Mouse (Mus musculus) hindbrain, embryonic 15.5 days (tissue): ENCODE measurements around the gene Nr6a1. TPM values are rescaled to one million over a fixed set of nuclear protein-coding genes. Genes with fewer than 3 reads are reported as not detected.

Source experiments
- ATAC-seq: fragments of 200-750 bp; cut with Nextera tagmentation; 2 replicates; pipeline ENCODE4 v1.8.0; 2017; ENCODE audit warnings: low read depth, moderate number of reproducible peaks, moderate TSS enrichment; ENCODE audit not compliant: low FRiP score
- H3K27ac ChIP-seq: fragments of 300-500 bp; sonication (generic); replicated peaks from 2 replicates; pipeline ENCODE4 v1.5.1; 2015; ENCODE audit warnings: mild to moderate bottlenecking, inconsistent platforms
- H3K27me3 ChIP-seq: fragments of 300-500 bp; sonication (generic); 2 replicates; pipeline ENCODE4 v1.6.1; 2015; ENCODE audit warnings: control low read depth, inconsistent platforms
- H3K36me3 ChIP-seq: fragments of 300-500 bp; sonication (generic); 2 replicates; pipeline ENCODE4 v1.6.1; 2015; ENCODE audit warnings: control low read depth, inconsistent platforms
- H3K4me1 ChIP-seq: fragments of 300-500 bp; sonication (generic); replicated peaks from 2 replicates; pipeline ENCODE4 v1.6.1; 2015; ENCODE audit warnings: control low read depth, inconsistent platforms
- H3K4me2 ChIP-seq: fragments of 300-500 bp; sonication (generic); 2 replicates; pipeline ENCODE4 v1.6.1; 2015; ENCODE audit warnings: moderate library complexity, mild to moderate bottlenecking, inconsistent platforms
- H3K4me3 ChIP-seq: fragments of 300-500 bp; sonication (generic); 2 replicates; pipeline ENCODE4 v1.5.1; 2015; ENCODE audit warnings: mild to moderate bottlenecking, inconsistent platforms
- H3K9ac ChIP-seq: fragments of 300-500 bp; sonication (generic); 2 replicates; pipeline ENCODE4 v1.6.1; 2015; ENCODE audit warnings: inconsistent platforms
- H3K9me3 ChIP-seq: fragments of 300-500 bp; sonication (generic); 2 replicates; pipeline ENCODE4 v1.6.1; 2016; ENCODE audit warnings: control low read depth, inconsistent platforms
- WGBS: fragments of 180-500 bp; shearing (Covaris S2); methylation state at CpG from one replicate; pipeline ENCODE4 v1.1.7; 2015; 5-methylcytosine and 5-hydroxymethylcytosine counted together
- polyA plus RNA-seq: library from polyadenylated mRNA; unstranded; fragments of >200 nt; fragmentation: Nextera tagmentation; extraction: Ambion mirVana; gene quantifications from 2 replicates; pipeline ENCODE4 v1.2.1, GENCODE M21; 2015

Nr6a1 gene
- polyA plus RNA-seq, 1 experiment from 2014 or later: 2.1 TPM

DNA sequence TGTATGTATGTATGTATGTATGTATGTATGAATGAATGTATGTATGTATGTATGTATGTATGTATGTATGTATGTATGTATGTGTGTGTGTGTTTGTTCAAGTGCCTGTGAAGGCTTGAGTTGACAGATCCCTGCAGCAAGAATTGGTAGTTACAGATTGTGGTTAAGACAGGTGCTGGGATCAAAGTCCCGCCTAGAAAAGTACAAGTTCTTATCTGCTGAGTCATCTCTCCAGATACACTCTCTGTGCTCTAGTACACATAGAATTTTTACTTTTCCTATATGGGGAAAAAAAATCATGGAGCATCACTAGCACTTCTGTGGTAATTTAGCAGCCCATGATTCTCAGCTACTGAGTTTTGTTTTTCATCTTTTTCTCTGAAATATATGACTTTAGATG, 75.7 kb downstream of the Nr6a1 start:
- Histone ChIP-seq H3K4me3 (no peak overlapping the region), H3K27me3 (no peaks in the 10 kb centered on the region), H3K36me3 (0 out of 2 replicates have a peak, but pooled peaks cover 7% of the 10 kb centered on the region), H3K9me3 (no peaks in the 10 kb centered on the region), H3K9ac (no peak overlapping the region), H3K4me1 (no peaks in the 10 kb centered on the region), H3K4me2 (no peak overlapping the region), H3K27ac (no peak overlapping the region)
- 93% methylated on average over 1 of the region's 1 CpGs for WGBS
- ATAC-seq: no peak

DNA sequence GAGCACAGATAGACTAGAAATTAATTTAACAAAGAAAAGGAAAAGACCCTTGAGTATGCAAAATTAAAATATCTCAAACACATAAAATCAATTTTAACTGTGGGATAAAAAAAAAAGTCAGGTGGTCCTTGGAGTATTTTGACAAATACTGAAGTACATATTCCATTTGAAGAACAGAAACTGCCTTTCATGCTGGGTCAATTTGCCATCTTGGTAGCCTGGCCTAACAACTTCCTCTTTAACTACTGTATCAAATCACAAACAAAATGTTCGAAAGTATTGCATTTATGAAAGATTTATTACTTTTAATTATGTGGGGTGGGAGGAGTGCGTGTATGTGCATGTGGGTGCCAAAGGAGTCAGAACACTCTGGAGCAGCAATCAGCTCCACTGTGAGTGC, 81.2 kb downstream of the Nr6a1 start:
- no peak overlapping the region for H3K27ac ChIP-seq
- WGBS: 83% methylated on average over 2 of the region's 2 CpGs
- no peak for ATAC-seq

GRCm38 (mm10) chr2:38835489-38835888, 92.0 kb downstream of the Nr6a1 start:
- no peaks in the 10 kb centered on the region for H3K36me3 ChIP-seq
- no peak for ATAC-seq
- 93% methylated on average over 6 of the region's 6 CpGs for WGBS
- H3K27me3 ChIP-seq: no peaks in the 10 kb centered on the region
- H3K9ac ChIP-seq: no peak overlapping the region
- no peak overlapping the region for H3K4me3 ChIP-seq
- H3K27ac ChIP-seq: no peak overlapping the region
- no peak overlapping the region for H3K4me2 ChIP-seq
- H3K4me1 ChIP-seq: no peaks in the 10 kb centered on the region
- no peaks in the 10 kb centered on the region for H3K9me3 ChIP-seq

More for the DNA sequence above, 81.2 kb downstream of the Nr6a1 start:
- no peak overlapping the region for H3K4me3 ChIP-seq
- H3K4me2 ChIP-seq: no peak overlapping the region
- H3K4me1 ChIP-seq: no peaks in the 10 kb centered on the region
- no peak overlapping the region for H3K9ac ChIP-seq
- H3K27me3 ChIP-seq: no peaks in the 10 kb centered on the region
- no peaks in the 10 kb centered on the region for H3K36me3 ChIP-seq
- H3K9me3 ChIP-seq: no peaks in the 10 kb centered on the region

GRCm38 (mm10) chr2:38831976-38832375, 95.5 kb downstream of the Nr6a1 start:
- Histone ChIP-seq H3K4me1 (no peaks in the 10 kb centered on the region; the same call in 1 of the 2 replicates), H3K9me3 (no peaks in the 10 kb centered on the region), H3K27ac (no peak overlapping the region), H3K9ac (no peak overlapping the region), H3K27me3 (no peaks in the 10 kb centered on the region), H3K4me3 (no peak overlapping the region), H3K36me3 (no peaks in the 10 kb centered on the region), H3K4me2 (no peak overlapping the region)
- ATAC-seq: no peak

DNA sequence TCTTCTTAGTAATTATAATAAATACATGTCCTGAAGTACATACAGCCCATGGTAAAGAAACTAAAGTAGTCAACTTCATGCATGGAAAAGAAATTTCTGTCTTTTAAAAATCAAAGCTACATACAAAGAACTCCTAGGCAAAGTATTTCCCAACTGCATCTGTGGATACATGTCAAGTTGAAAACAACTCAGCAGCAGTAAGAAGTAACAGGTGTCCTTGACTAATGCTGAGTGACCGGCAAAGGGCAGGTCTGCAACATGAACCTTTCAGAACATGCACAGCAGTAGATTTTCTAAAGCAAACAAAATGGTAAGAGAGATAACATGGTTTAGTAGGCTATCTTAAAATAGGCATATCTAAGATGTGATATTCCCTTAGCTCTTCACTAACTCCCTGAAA, 98.0 kb downstream of the Nr6a1 start:
- H3K27me3 ChIP-seq: no peaks in the 10 kb centered on the region
- 77% methylated on average over 1 of the region's 1 CpGs for WGBS
- no peaks in the 10 kb centered on the region for H3K36me3 ChIP-seq

GRCm38 (mm10) chr2:38827801-38828306, 99.6 kb downstream of the Nr6a1 start:
- peaks cover 14% of the 10 kb centered on the region for H3K4me1 ChIP-seq
- H3K27me3 ChIP-seq: no peaks in the 10 kb centered on the region
- no peak overlapping the region for H3K9ac ChIP-seq
- no peak for ATAC-seq
- no peaks in the 10 kb centered on the region for H3K36me3 ChIP-seq
- H3K4me3 ChIP-seq: no peak overlapping the region
- H3K9me3 ChIP-seq: no peaks in the 10 kb centered on the region
- H3K4me2 ChIP-seq: no peak overlapping the region
- no peak overlapping the region for H3K27ac ChIP-seq
- 88% methylated on average over 3 of the region's 3 CpGs for WGBS

More for the DNA sequence above, 98.0 kb downstream of the Nr6a1 start:
- Histone ChIP-seq H3K9ac (no peak overlapping the region), H3K9me3 (no peaks in the 10 kb centered on the region), H3K27ac (no peak overlapping the region), H3K4me3 (no peak overlapping the region), H3K4me2 (no peak overlapping the region), H3K4me1 (peaks cover 7% of the 10 kb centered on the region)
- no peak for ATAC-seq

DNA sequence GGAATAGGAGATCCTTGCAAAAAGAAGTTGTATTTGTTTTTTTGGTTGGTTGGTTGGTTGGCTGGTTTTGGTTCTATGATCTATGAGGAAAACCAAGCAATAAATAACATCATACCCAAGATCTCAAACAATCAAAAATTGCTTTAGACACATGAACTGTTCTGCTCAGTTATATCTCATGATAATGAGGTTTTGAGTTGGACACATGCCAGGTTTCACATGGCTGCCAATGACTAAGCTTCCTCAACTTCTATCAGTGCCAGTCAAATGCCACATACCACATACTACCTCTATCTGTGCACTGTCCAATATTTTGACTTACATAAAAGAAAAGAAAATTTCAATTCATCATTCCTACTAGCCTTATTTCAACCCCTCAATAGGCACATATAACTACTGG, 101.3 kb downstream of the Nr6a1 start:
- ATAC-seq: no peak
- no peaks in the 10 kb centered on the region for H3K9me3 ChIP-seq
- H3K36me3 ChIP-seq: no peaks in the 10 kb centered on the region
- no peaks in the 10 kb centered on the region for H3K27me3 ChIP-seq
- H3K4me1 ChIP-seq: peaks cover 17% of the 10 kb centered on the region
- H3K9ac ChIP-seq: no peak overlapping the region
- 0 out of 2 replicates have a peak overlapping the region, but pooled peaks have one; percentile 48 for H3K27ac ChIP-seq
- peak overlapping the region; percentile 29; the same call in 1 of the 2 replicates for H3K4me2 ChIP-seq
- H3K4me3 ChIP-seq: no peak overlapping the region

DNA sequence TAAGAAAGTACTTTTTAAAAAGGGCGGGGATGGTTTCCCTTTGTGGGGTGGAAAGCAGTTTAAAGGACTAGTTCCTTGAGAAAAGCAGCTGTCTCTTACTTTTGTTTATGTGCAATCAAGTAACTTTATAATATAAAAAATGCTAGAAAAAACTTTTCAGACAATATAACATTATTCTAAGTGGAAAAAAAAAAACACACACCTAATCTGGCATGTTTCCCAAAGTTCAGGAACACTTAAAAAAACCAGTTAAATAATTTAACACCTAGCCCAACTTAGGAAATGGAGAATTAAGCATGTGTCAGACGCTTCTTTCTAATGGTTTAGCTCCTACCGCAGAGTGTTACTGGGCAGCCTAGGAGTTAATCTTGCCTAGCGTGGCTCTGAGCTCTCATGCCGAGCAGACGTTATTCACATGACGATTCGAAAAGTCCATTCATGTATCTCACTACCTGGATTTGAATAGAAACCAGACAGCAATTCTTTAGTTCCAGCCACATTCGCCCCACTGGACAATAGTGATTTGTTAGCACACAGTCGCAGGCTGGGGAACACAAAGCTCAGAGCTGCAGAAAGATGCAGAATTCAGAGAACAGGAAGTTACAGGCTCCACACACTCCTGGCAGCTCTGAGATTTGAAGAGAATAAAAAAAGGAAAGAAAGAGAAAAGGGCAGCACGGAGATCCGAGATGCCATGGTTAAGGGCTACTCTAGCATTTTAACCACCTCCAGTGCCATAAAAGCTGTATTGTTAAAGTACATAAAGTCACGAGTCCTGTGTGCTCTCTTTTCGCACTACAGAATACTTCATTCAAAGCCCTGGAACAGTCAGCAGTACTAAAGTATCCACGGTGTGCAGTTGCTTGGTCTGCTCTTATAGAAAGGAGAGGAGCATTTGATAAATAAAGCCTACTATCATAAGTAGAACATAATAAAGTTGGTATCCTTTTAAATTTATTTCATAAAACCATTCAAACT, 102.4 kb downstream of the Nr6a1 start:
- WGBS: 3% methylated on average over 15 of the region's 15 CpGs
- H3K9me3 ChIP-seq: no peaks in the 10 kb centered on the region

DNA sequence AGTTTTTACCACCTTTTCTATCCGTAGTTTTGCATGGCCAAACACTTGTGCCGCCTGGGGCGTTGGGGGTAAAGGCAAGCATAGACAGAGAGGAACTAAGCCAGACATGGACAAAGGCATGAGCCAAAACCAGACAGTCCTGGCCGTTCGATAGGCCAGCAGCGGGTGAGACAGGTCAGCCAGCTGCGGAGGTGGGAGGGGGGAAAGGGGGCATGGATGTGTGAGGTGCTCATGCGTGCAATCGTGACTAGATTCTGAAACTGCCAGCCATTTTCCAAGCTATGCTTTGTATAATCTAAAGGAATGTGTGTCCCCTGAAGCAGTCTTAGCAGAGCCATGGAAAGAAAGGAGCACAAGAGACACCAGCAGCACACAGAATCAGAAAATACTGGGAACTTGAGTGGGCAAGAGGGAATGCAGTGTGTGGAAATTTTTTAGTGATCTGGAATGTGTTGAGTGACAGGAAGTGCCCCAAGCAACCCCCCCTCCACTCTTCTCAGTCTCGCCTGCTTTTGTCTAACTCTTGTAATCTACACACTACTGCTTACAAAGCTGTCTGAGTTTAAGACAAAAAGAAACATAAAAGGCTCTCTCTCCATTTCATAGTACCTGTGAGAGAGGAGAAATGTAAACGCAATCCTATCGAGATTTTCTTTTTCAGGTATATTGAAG, 103.4 kb downstream of the Nr6a1 start:
- H3K27me3 ChIP-seq: no peaks in the 10 kb centered on the region
- H3K27ac ChIP-seq: peak overlapping the region; percentile 94
- peak overlapping the region; percentile 65 for H3K4me3 ChIP-seq
- H3K4me2 ChIP-seq: peak overlapping the region; percentile 82
- no peaks in the 10 kb centered on the region for H3K36me3 ChIP-seq
- under 1% methylated on average over 12 of the region's 12 CpGs for WGBS
- no peaks in the 10 kb centered on the region for H3K9me3 ChIP-seq
- ATAC-seq: peak; percentile 86
- peak overlapping the region; percentile 64 for H3K9ac ChIP-seq
- H3K4me1 ChIP-seq: peaks cover 17% of the 10 kb centered on the region

More for the DNA sequence above, 102.4 kb downstream of the Nr6a1 start:
- Histone ChIP-seq H3K9ac (peak overlapping the region; percentile 56), H3K4me3 (peak overlapping the region; percentile 51), H3K36me3 (no peaks in the 10 kb centered on the region), H3K27me3 (no peaks in the 10 kb centered on the region), H3K4me2 (peak overlapping the region; percentile 82), H3K4me1 (peaks cover 17% of the 10 kb centered on the region), H3K27ac (peak overlapping the region; percentile 87)
- peak; percentile 61; the same call in 1 of the 2 replicates for ATAC-seq

DNA sequence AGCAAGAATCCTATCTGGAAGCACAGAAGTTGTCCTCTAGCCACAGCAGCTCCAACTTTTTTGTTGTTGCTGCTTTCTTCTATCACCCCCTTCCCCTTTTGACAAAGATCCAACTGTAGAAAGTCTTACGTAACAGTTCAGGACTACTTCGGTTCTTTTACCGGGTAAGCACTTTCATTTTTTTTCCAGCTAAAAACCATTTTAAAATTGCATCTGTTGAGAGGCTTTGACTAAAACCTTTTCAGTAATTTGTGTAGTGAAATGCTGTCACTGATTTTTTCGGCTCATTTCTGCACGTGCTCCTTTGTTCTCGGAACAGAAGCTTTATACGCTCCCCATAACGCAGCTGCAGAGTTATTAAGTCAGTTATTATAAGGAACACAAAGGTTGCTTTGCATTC, 104.1 kb downstream of the Nr6a1 start:
- Histone ChIP-seq H3K4me3 (peak overlapping the region; percentile 65), H3K9me3 (no peaks in the 10 kb centered on the region), H3K4me2 (peak overlapping the region; percentile 82), H3K27me3 (no peaks in the 10 kb centered on the region), H3K27ac (peak overlapping the region; percentile 94), H3K4me1 (peaks cover 17% of the 10 kb centered on the region), H3K9ac (peak overlapping the region; percentile 64), H3K36me3 (no peaks in the 10 kb centered on the region)
- peak; percentile 13; the same call in 1 of the 2 replicates for ATAC-seq
- WGBS: 2% methylated on average over 8 of the region's 8 CpGs

- Histone ChIP-seq H3K27me3 (no peaks in the 10 kb centered on the region), H3K4me2 (peak overlapping the region; percentile 82), H3K9me3 (no peaks in the 10 kb centered on the region), H3K27ac (peak overlapping the region; percentile 94), H3K4me3 (peak overlapping the region; percentile 65), H3K4me1 (peaks cover 17% of the 10 kb centered on the region), H3K36me3 (no peaks in the 10 kb centered on the region), H3K9ac (peak overlapping the region; percentile 64)
- ATAC-seq: peak; percentile 89
- WGBS: 5% methylated on average over 6 of the region's 6 CpGs
These were observed 104.5 kb downstream of the Nr6a1 start for GRCm38 (mm10) chr2:38822995-38823394.

DNA sequence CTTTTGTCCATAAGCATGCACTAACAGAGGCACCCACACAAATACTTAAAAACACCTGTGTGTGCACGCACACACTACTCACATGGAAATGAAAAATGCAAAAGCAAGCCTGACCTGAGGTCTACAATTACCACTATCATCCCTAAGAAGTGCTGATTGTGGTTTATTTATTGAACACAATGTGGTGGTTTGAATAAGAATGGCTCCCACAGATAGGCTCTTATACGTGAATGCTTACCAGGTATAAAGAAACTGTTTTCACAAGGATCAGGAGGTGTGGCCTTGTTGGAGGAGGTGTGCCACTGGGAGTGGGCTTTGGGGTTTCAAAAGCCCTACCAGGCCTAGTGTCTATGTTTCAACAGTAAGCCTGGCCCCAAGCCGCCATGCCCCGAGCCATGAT, 110.0 kb downstream of the Nr6a1 start:
- WGBS: 73% methylated on average over 4 of the region's 4 CpGs
- Histone ChIP-seq H3K4me1 (no peaks in the 10 kb centered on the region), H3K9ac (no peak overlapping the region), H3K9me3 (no peaks in the 10 kb centered on the region), H3K4me2 (no peak overlapping the region), H3K27ac (no peak overlapping the region), H3K4me3 (no peak overlapping the region), H3K27me3 (no peaks in the 10 kb centered on the region), H3K36me3 (no peaks in the 10 kb centered on the region)
- ATAC-seq: no peak
